Mouse (Mus musculus): Measurements from ENCODE around the gene Dennd4a.
A peak's percentile ranks its signal among the peaks of the same experiment; 100 is the strongest.

- TF ChIP-seq EP300 (IDR thresholded peaks at IDR 0.05; ENCODE audit: low read depth) (peak; percentile 47), CTCF (IDR thresholded peaks at IDR 0.05; ENCODE audit: low read depth) (no peak)
Observed at GRCm38 (mm10) chr9:64931751-64932610, 120.8 kb downstream of the Dennd4a start.

Measured in liver, postnatal 0 days (tissue).